25 mouse cellular contexts compared by ENCODE assay signal in genomic region chr8:80307761-80308160, GRCm38 (mm10).
A peak's percentile ranks its signal among the peaks of the same experiment; 100 is the strongest.
DNase-seq lines count a peak whose midpoint lies in the region; ATAC-seq and TF ChIP-seq lines count a peak whose summit lies in the region.
"Had no signal": no experiment of that assay in that cellular context is flagged by ENCODE, and none has a peak within 500 bp of the region (broad histone marks: within the 10 kb centered on the region; RNA-seq: fewer than 3 reads in every experiment).

No protein-coding gene starts in this region.

- no peak overlapping the region for H3K4me3 ChIP-seq in lung, embryonic 14.5 days (ENCODE audit: low read depth, low read length)
- no peak overlapping the region for H3K4me3 ChIP-seq in lung, embryonic 16.5 days (ENCODE audit: low read length)
- H3K4me3 ChIP-seq: embryonic facial prominence, embryonic 10.5 days; embryonic facial prominence, embryonic 12.5 days; forebrain, embryonic 13.5 days had no signal

- no peak for TF ChIP-seq CTCF in lung, embryonic 14.5 days (IDR thresholded peaks at IDR 0.05; ENCODE audit: low read depth)

- H3K36me3 ChIP-seq in lung, embryonic 14.5 days (ENCODE audit: insufficient read depth): no peaks in the 10 kb centered on the region
- no peaks in the 10 kb centered on the region for H3K36me3 ChIP-seq in lung, embryonic 16.5 days (ENCODE audit: control insufficient read depth, insufficient read depth, low read length)
- H3K36me3 ChIP-seq: embryonic facial prominence, embryonic 10.5 days; embryonic facial prominence, embryonic 12.5 days; G1E had no signal

- ATAC-seq in lung, embryonic 14.5 days (ENCODE audit: insufficient read depth): no peak
- ATAC-seq in lung, embryonic 16.5 days (ENCODE audit: low read depth): peak; percentile 66
- ATAC-seq: activated CD4-positive, CD25-positive, alpha-beta regulatory T cell, adult 4 months; CD4-positive, CD25-positive, alpha-beta regulatory T cell, adult 4 months; forebrain, embryonic 13.5 days; Patski had no signal

- H3K4me2 ChIP-seq in lung, embryonic 14.5 days: no peak overlapping the region
- no peak overlapping the region for H3K4me2 ChIP-seq in lung, embryonic 16.5 days (ENCODE audit: low read depth, low read length)
- H3K4me2 ChIP-seq: embryonic facial prominence, embryonic 12.5 days; forebrain, embryonic 13.5 days had no signal

- no peaks in the 10 kb centered on the region for H3K27me3 ChIP-seq in lung, embryonic 14.5 days (ENCODE audit: insufficient read depth, low read length)
- H3K27me3 ChIP-seq in lung, embryonic 16.5 days (ENCODE audit: control insufficient read depth, insufficient read depth, low read depth, low read length): no peaks in the 10 kb centered on the region
- H3K27me3 ChIP-seq: CH12.LX; embryonic facial prominence, embryonic 12.5 days; forebrain, embryonic 13.5 days had no signal

- 0 out of 2 replicates have a peak overlapping the region, but pooled peaks have one; percentile 26 for H3K27ac ChIP-seq in lung, embryonic 14.5 days (ENCODE audit: low read depth)
- no peak overlapping the region; the same call in 1 of the 2 replicates for H3K27ac ChIP-seq in lung, embryonic 16.5 days (ENCODE audit: low read length)
- H3K27ac ChIP-seq: embryonic facial prominence, embryonic 10.5 days; embryonic facial prominence, embryonic 12.5 days; forebrain, embryonic 13.5 days had no signal

- peak; percentile 60 for DNase-seq in heart, adult 11 months
- DNase-seq in heart, adult 8-10 months (ENCODE audit: low spot score): no peak
- DNase-seq in lung, embryonic 14.5 days: peak; percentile 60
- DNase-seq in lung, adult 18-20 months: no peak
- no peak for DNase-seq in lung, postnatal 14 days
- DNase-seq in lung, postnatal 10 days: peak; percentile 13
- no peak for DNase-seq in lung, postnatal 36 days
- DNase-seq: adrenal gland, adult 8-10 months; adrenal gland, postnatal 14 days; adrenal gland, postnatal 36 days; B cell, adult 2 months; cerebellum, adult 11-12 months; cerebellum, adult 2 months; cerebellum, adult 9-10 months; cerebellum, postnatal 10 days; cerebellum, postnatal 25 days had no signal

- no peaks in the 10 kb centered on the region for H3K4me1 ChIP-seq in lung, embryonic 14.5 days (ENCODE audit: insufficient read depth)
- H3K4me1 ChIP-seq in lung, embryonic 16.5 days (replicated peaks; ENCODE audit: control insufficient read depth, insufficient read depth, low read length): peaks cover 4% of the 10 kb centered on the region; the same call in 1 of the 2 replicates
- H3K4me1 ChIP-seq: embryonic facial prominence, embryonic 10.5 days; embryonic facial prominence, embryonic 12.5 days; forebrain, embryonic 13.5 days had no signal

- H3K9ac ChIP-seq in lung, embryonic 14.5 days: no peak overlapping the region
- no peak overlapping the region for H3K9ac ChIP-seq in lung, embryonic 16.5 days (ENCODE audit: low read length)
- H3K9ac ChIP-seq: embryonic facial prominence, embryonic 12.5 days; forebrain, embryonic 13.5 days had no signal

- 17% methylated on average over 4 of the region's 4 CpGs for WGBS in lung, embryonic 14.5 days
- 27% methylated on average over 4 of the region's 4 CpGs for WGBS in lung, embryonic 16.5 days

- no peaks in the 10 kb centered on the region for H3K9me3 ChIP-seq in lung, embryonic 14.5 days (ENCODE audit: low read depth, low read length)
- H3K9me3 ChIP-seq in lung, embryonic 16.5 days (ENCODE audit: control insufficient read depth, low read length): no peaks in the 10 kb centered on the region
- H3K9me3 ChIP-seq: embryonic facial prominence, embryonic 10.5 days; embryonic facial prominence, embryonic 12.5 days; forebrain, embryonic 13.5 days; G1E had no signal

Comparison
In these comparisons a context has a peak if more than half of its experiments do, and no peak if none do; other contexts are left out.
1. DNase-seq: peak in heart, adult 11 months (single experiment), lung, embryonic 14.5 days (single experiment) and lung, postnatal 10 days (single experiment); none in heart, adult 8-10 months (single experiment), lung, adult 18-20 months (0 of 2), lung, postnatal 14 days (single experiment) and lung, postnatal 36 days (single experiment).